ENCODE assay signal across 8 mouse cellular contexts in the genomic region with DNA sequence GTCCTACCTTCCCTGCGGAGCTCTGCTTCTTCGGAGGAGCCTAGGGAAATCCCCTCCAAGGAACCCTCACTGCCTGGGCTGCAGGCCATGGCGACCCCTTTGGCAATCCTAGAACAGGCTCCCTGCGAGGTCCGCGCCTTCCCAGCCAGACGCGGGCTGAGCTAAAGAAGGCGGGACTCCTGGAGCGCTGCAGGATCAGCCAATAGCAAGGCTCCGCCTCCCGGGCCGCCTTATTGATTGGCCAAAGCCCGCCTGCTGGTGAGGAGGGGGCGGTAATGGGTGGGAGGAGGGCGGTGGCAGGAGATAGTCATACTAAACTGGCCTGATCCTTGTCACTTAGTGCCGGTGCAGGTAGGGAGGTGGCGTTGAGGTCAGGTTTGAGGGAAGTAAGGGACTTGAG. TPM values are rescaled to one million over a fixed set of nuclear protein-coding genes. Genes with fewer than 3 reads are reported as not detected.
DNase-seq lines count a peak whose midpoint lies in the region; ATAC-seq and TF ChIP-seq lines count a peak whose summit lies in the region.

No protein-coding gene starts in this region.

- peak; percentile 91 for DNase-seq in R1 (ENCODE audit: low read depth, low spot score)
- DNase-seq in cerebellum, adult 9-10 months = peak; percentile 56
- peak; percentile 81 to 85 for DNase-seq in frontal cortex, postnatal 10 days (ENCODE audit: low spot score in 2 of 2)
- peak; percentile 87 for DNase-seq in hindbrain, embryonic 11.5 days (ENCODE audit: low spot score)
- peak; percentile 81 to 88 for DNase-seq in layer of hippocampus, postnatal 10 days (ENCODE audit: low spot score in 2 of 2)
- DNase-seq in lung, adult 2 months = peak; percentile 25
- peak; percentile 49 for DNase-seq in ovary, postnatal 10 days (ENCODE audit: low spot score)
- DNase-seq in natural killer cell, adult 2 months (ENCODE audit: low spot score in 2 of 2) = no peak

- H3K27me3 ChIP-seq in hindbrain, embryonic 11.5 days (ENCODE audit: control insufficient read depth, insufficient read depth, low read length) = no peaks in the 10 kb centered on the region

- no peak overlapping the region for H3K27ac ChIP-seq in hindbrain, embryonic 11.5 days (ENCODE audit: low read depth, low read length)

- TF ChIP-seq POLR2A in lung, adult 2 months (IDR thresholded peaks at IDR 0.05; ENCODE audit: borderline replicate concordance, extremely low read depth, low read depth, low read length) = no peak

- under 1% methylated on average over 18 of the region's 18 CpGs for WGBS in hindbrain, embryonic 11.5 days
- WGBS in lung, adult 2 months = 2% methylated on average over 18 of the region's 18 CpGs

- no peaks in the 10 kb centered on the region for H3K36me3 ChIP-seq in hindbrain, embryonic 11.5 days (ENCODE audit: control insufficient read depth, insufficient read depth, low read length)

- peak; percentile 81 for ATAC-seq in hindbrain, embryonic 11.5 days (ENCODE audit: low FRiP score)

- TF ChIP-seq CTCF in lung, adult 2 months (IDR thresholded peaks at IDR 0.05; ENCODE audit: insufficient read depth, low read length) = no peak

- peaks cover 17% of the 10 kb centered on the region for H3K4me1 ChIP-seq in hindbrain, embryonic 11.5 days (replicated peaks; ENCODE audit: control insufficient read depth, insufficient read depth, low read length)
- H3K4me1 ChIP-seq in lung, adult 2 months (ENCODE audit: control insufficient read depth, insufficient read depth, low read length) = no peaks in the 10 kb centered on the region

- peak overlapping the region; percentile 30 for H3K4me3 ChIP-seq in hindbrain, embryonic 11.5 days (ENCODE audit: low read depth, low read length)
- peak overlapping the region; percentile 23 for H3K4me3 ChIP-seq in lung, adult 2 months (replicated peaks; ENCODE audit: extremely low read depth, low read depth, low read length)

- H3K9ac ChIP-seq in hindbrain, embryonic 11.5 days (ENCODE audit: low read depth, low read length) = peak overlapping the region; percentile 49

- no peaks in the 10 kb centered on the region for H3K9me3 ChIP-seq in hindbrain, embryonic 11.5 days (ENCODE audit: control insufficient read depth, low read length)

- peak overlapping the region; percentile 61 for H3K4me2 ChIP-seq in hindbrain, embryonic 11.5 days (replicated peaks; ENCODE audit: low read depth, low read length)

RNA-seq across cellular contexts. Expression of gene Mpp2, which starts 6.0 kb away (rescaled TPM):
- polyA plus RNA-seq in hindbrain, embryonic 11.5 days (2014; fragmentation: Nextera tagmentation; extraction: Ambion mirVana) = 9.8 and 11.7 TPM in 2 replicates
- 100 to 1,000 TPM; 103 to 110 TPM for total RNA-seq in layer of hippocampus, postnatal 10 days (2021)
- 12.8 and 14.4 TPM in 2 replicates for polyA plus RNA-seq in lung, adult 2 months (2012; rRNA removed)

RNA-seq across cellular contexts. Expression of gene Ppy, which starts 18.8 kb away (rescaled TPM):
- not detected in 2 replicates for polyA plus RNA-seq in hindbrain, embryonic 11.5 days (2014; fragmentation: Nextera tagmentation; extraction: Ambion mirVana)
- total RNA-seq in layer of hippocampus, postnatal 10 days (2021) = not detected
- 6.3 and 9.8 TPM in 2 replicates for polyA plus RNA-seq in lung, adult 2 months (2012; rRNA removed)

RNA-seq across cellular contexts. Expression of gene Pyy, which starts 25.3 kb away (rescaled TPM):
- polyA plus RNA-seq in hindbrain, embryonic 11.5 days (2014; fragmentation: Nextera tagmentation; extraction: Ambion mirVana) = 1.7 and 2.7 TPM in 2 replicates
- total RNA-seq in layer of hippocampus, postnatal 10 days (2021) = not detected
- polyA plus RNA-seq in lung, adult 2 months (2012; rRNA removed) = 9.6 TPM in 1 of 2 replicates, not detected in the other

RNA-seq across cellular contexts. Expression of gene Cd300lg, which starts 41.0 kb away (rescaled TPM):
- 0.09 and 0.13 TPM in 2 replicates for polyA plus RNA-seq in hindbrain, embryonic 11.5 days (2014; fragmentation: Nextera tagmentation; extraction: Ambion mirVana)
- under 1 TPM in 1 of 2 experiments, not detected in 1; 0.14 TPM for total RNA-seq in layer of hippocampus, postnatal 10 days (2021)
- 7.8 and 12.0 TPM in 2 replicates for polyA plus RNA-seq in lung, adult 2 months (2012; rRNA removed)

RNA-seq across cellular contexts. Expression of gene Mpp3, which starts 54.1 kb away (rescaled TPM):
- polyA plus RNA-seq in hindbrain, embryonic 11.5 days (2014; fragmentation: Nextera tagmentation; extraction: Ambion mirVana) = 23.3 and 26.5 TPM in 2 replicates
- total RNA-seq in layer of hippocampus, postnatal 10 days (2021) = 10 to 100 TPM; 70.1 to 79.5 TPM
- polyA plus RNA-seq in lung, adult 2 months (2012; rRNA removed) = 2.4 and 4.0 TPM in 2 replicates

Comparison
In these comparisons a context has a peak if more than half of its experiments do, and no peak if none do; other contexts are left out.
1. DNase-seq: peak in R1 (single experiment), cerebellum, adult 9-10 months (single experiment), frontal cortex, postnatal 10 days (2 of 2), hindbrain, embryonic 11.5 days (single experiment), layer of hippocampus, postnatal 10 days (2 of 2), lung, adult 2 months (single experiment) and ovary, postnatal 10 days (single experiment); none in natural killer cell, adult 2 months (0 of 2).